Comparison of ENCODE assay signal across 8 mouse cellular contexts in genomic region chr8:124231176-124231484, GRCm38 (mm10). TPM values are rescaled to one million over a fixed set of nuclear protein-coding genes. Genes with fewer than 3 reads are reported as not detected.
A peak's percentile ranks its signal among the peaks of the same experiment; 100 is the strongest.
DNase-seq lines count a peak whose midpoint lies in the region; ATAC-seq and TF ChIP-seq lines count a peak whose summit lies in the region.

TSS of gene Galnt2 (plus strand) at chr8:124231391.

- peak; percentile 79 for ATAC-seq in embryonic facial prominence, embryonic 15.5 days (ENCODE audit: insufficient number of reproducible peaks, low FRiP score, low TSS enrichment, low read depth)
- ATAC-seq in heart, embryonic 11.5 days (replicated peaks; ENCODE audit: insufficient number of reproducible peaks, low FRiP score, low TSS enrichment) = peak; percentile 87
- ATAC-seq in kidney, embryonic 16.5 days (ENCODE audit: low FRiP score, low TSS enrichment) = peak; percentile 89
- peak; percentile 60; the same call in 1 of the 2 replicates for ATAC-seq in monocyte, adult 5-6 weeks (replicated peaks; ENCODE audit: insufficient number of reproducible peaks, low FRiP score, low TSS enrichment, poor library complexity, severe bottlenecking)

- no peaks in the 10 kb centered on the region for H3K27me3 ChIP-seq in embryonic facial prominence, embryonic 15.5 days
- H3K27me3 ChIP-seq in heart, embryonic 11.5 days (ENCODE audit: control insufficient read depth, insufficient read depth, low read length) = peaks cover 2% of the 10 kb centered on the region; the same call in 1 of the 2 replicates
- no peaks in the 10 kb centered on the region for H3K27me3 ChIP-seq in kidney, embryonic 16.5 days (ENCODE audit: insufficient read depth, low read length)

- H3K4me1 ChIP-seq in bone marrow macrophage, adult 2 months (ENCODE audit: control insufficient read depth, insufficient read depth, low read length) = peaks cover 44% of the 10 kb centered on the region
- peaks cover 23% of the 10 kb centered on the region for H3K4me1 ChIP-seq in embryonic facial prominence, embryonic 15.5 days
- H3K4me1 ChIP-seq in heart, embryonic 11.5 days (ENCODE audit: control insufficient read depth, insufficient read depth, low read length) = peaks cover 39% of the 10 kb centered on the region
- H3K4me1 ChIP-seq in kidney, embryonic 16.5 days (ENCODE audit: insufficient read depth, low read length) = peaks cover 9% of the 10 kb centered on the region

- TF ChIP-seq CTCF in bone marrow macrophage, adult 2 months (IDR thresholded peaks at IDR 0.05; ENCODE audit: low read depth, low read length) = no peak

- TF ChIP-seq POLR2A in bone marrow macrophage, adult 2 months (IDR thresholded peaks at IDR 0.05; ENCODE audit: borderline replicate concordance, low read depth, low read length) = no peak

- peak; percentile 87 to 89 for DNase-seq in B cell, adult 2 months
- DNase-seq in liver = peak; percentile 91
- peak; percentile 86 to 87 for DNase-seq in spleen, postnatal 36 days (ENCODE audit: low spot score in 2 of 2)

- peak within 1 kb of the TSS; percentile 81 for H3K9ac ChIP-seq in embryonic facial prominence, embryonic 15.5 days
- H3K9ac ChIP-seq in heart, embryonic 11.5 days (ENCODE audit: low read depth, low read length) = peak within 1 kb of the TSS; percentile 91
- H3K9ac ChIP-seq in kidney, embryonic 16.5 days (replicated peaks; ENCODE audit: low read length) = peak within 1 kb of the TSS; percentile 91

- 0% methylated on average over 29 of the region's 53 CpGs for WGBS in embryonic facial prominence, embryonic 15.5 days
- WGBS in heart, embryonic 11.5 days (ENCODE audit: insufficient replicate concordance) = under 1% methylated on average over 53 of the region's 53 CpGs
- 0% methylated on average over 39 of the region's 53 CpGs for WGBS in kidney, embryonic 16.5 days

- peak within 1 kb of the TSS; percentile 93 for H3K4me2 ChIP-seq in embryonic facial prominence, embryonic 15.5 days (replicated peaks)
- peak within 1 kb of the TSS; percentile 100 for H3K4me2 ChIP-seq in heart, embryonic 11.5 days
- H3K4me2 ChIP-seq in kidney, embryonic 16.5 days (replicated peaks; ENCODE audit: low read depth, low read length) = peak within 1 kb of the TSS; percentile 98

- H3K36me3 ChIP-seq in embryonic facial prominence, embryonic 15.5 days = no peaks in the 10 kb centered on the region
- H3K36me3 ChIP-seq in heart, embryonic 11.5 days (ENCODE audit: control insufficient read depth, insufficient read depth, low read length) = no peaks in the 10 kb centered on the region
- no peaks in the 10 kb centered on the region for H3K36me3 ChIP-seq in kidney, embryonic 16.5 days (ENCODE audit: insufficient read depth, low read length)

- H3K4me3 ChIP-seq in bone marrow macrophage, adult 2 months (ENCODE audit: insufficient read depth, low read length) = peak within 1 kb of the TSS; percentile 81
- peak within 1 kb of the TSS; percentile 86 for H3K4me3 ChIP-seq in embryonic facial prominence, embryonic 15.5 days (replicated peaks)
- peak within 1 kb of the TSS; percentile 92 for H3K4me3 ChIP-seq in heart, embryonic 11.5 days (ENCODE audit: low read depth, low read length)
- H3K4me3 ChIP-seq in kidney, embryonic 16.5 days (ENCODE audit: low read length) = peak within 1 kb of the TSS; percentile 88

- no peaks in the 10 kb centered on the region for H3K9me3 ChIP-seq in embryonic facial prominence, embryonic 15.5 days (replicated peaks)
- H3K9me3 ChIP-seq in heart, embryonic 11.5 days (replicated peaks; ENCODE audit: control insufficient read depth, low read length) = no peaks in the 10 kb centered on the region
- no peaks in the 10 kb centered on the region for H3K9me3 ChIP-seq in kidney, embryonic 16.5 days (ENCODE audit: low read length)

- peak within 1 kb of the TSS; percentile 81 for H3K27ac ChIP-seq in bone marrow macrophage, adult 2 months (ENCODE audit: insufficient read depth, low read depth, low read length)
- H3K27ac ChIP-seq in embryonic facial prominence, embryonic 15.5 days (replicated peaks) = peak within 1 kb of the TSS; percentile 60; the same call in 1 of the 2 replicates
- peak within 1 kb of the TSS; percentile 81 for H3K27ac ChIP-seq in heart, embryonic 11.5 days (ENCODE audit: low read depth, low read length)
- H3K27ac ChIP-seq in kidney, embryonic 16.5 days (ENCODE audit: low read length) = peak within 1 kb of the TSS; percentile 79

RNA-seq across cellular contexts. Expression of gene Galnt2, which starts in this region (rescaled TPM):
- 43.9 and 57.1 TPM in 2 replicates for polyA plus RNA-seq in bone marrow macrophage, adult 2 months (2012; ENCODE audit: insufficient read depth, insufficient read length, missing spikeins)
- 40.0 and 51.5 TPM in 2 replicates for polyA plus RNA-seq in embryonic facial prominence, embryonic 15.5 days (2015; fragmentation: Nextera tagmentation; extraction: Ambion mirVana)
- polyA plus RNA-seq in heart, embryonic 11.5 days (2014; fragmentation: Nextera tagmentation; extraction: Ambion mirVana) = 63.2 and 72.3 TPM in 2 replicates
- polyA plus RNA-seq in kidney, embryonic 16.5 days (2015; fragmentation: Nextera tagmentation; extraction: Ambion mirVana) = 47.0 and 47.1 TPM in 2 replicates
- total RNA-seq in monocyte, adult 5-6 weeks (2017) = 39.5 to 77.2 TPM (median 42.9 TPM) in 3 replicates

Comparison
In these comparisons a context has a peak if more than half of its experiments do, and no peak if none do; other contexts are left out.
1. Peak in every context shown above with its lines: DNase-seq, ATAC-seq, H3K4me3 ChIP-seq and H3K27ac ChIP-seq.